Mouse (Mus musculus) gastrocnemius, postnatal 25 days (tissue): ENCODE results near the gene G6pc. TPM values are rescaled to one million over a fixed set of nuclear protein-coding genes. Genes with fewer than 3 reads are reported as not detected.
"Not testable (repeated sequence)": the region's sequence is repeated elsewhere in the genome, so short reads cannot be mapped to it uniquely, and the experiment has no call there.

ENCODE experiments used
- DNase-seq: peaks from one replicate; pipeline ENCODE4 v3.0.0; 2022
- long read RNA-seq, 2 experiments: library from polyadenylated mRNA; stranded (forward); transcript quantifications; one replicate each; pipeline ENCODE4 v2.0.0; 2021
- total RNA-seq, 2 experiments: library from RNA; stranded (reverse); gene quantifications; 1 replicate in 1 of 2; 2 replicates in 1 of 2; pipeline ENCODE4 v1.2.3; 2021

Gene G6pc
- total RNA-seq = not detected
- long read RNA-seq, experiment 1 = 0 reads
- long read RNA-seq, experiment 2 = 0 reads

DNA sequence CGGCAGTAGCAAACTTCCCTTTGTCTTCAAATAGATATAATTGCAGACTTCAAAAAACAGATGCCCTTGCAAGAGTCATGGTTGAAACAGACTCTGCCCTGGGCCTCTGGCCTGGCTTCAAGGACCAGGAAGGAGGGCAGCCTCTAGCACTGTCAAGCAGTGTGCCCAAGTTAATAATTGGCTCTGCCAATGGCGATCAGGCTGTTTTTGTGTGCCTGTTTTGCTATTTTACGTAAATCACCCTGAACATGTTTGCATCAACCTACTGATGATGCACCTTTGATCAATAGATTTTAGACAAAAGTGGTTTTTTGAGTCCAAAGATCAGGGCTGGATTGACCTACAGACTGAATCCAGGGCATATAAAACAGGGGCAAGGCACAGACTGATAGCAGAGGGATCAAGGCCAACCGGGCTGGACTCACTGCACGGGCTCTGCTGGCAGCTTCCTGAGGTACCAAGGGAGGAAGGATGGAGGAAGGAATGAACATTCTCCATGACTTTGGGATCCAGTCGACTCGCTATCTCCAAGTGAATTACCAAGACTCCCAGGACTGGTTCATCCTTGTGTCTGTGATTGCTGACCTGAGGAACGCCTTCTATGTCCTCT, at the start of gene G6pc:
TSS of gene G6pc (plus strand) at position 236 of the 610 bp plus-strand sequence.
- no peak for DNase-seq

DNA sequence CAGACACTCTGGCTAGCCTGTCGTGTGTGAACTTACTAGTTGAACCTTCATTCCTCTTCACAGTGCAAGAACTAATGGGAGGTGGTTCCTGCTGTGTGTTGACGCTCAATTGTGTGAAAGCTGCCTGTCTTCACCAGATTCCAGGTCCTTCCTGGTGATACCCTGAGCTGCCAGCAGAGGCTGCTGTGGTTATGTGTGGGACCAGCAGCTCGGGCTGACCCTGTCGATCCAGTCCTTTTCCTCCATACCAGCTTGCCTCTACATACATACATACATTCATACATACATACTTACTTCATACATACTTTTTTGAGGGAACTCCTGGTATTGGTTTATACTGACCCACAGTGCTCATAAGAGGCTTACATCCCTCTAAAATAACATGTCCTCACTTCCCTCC, 43.8 kb upstream of the G6pc start:
- peak; percentile 40 for DNase-seq

DNA sequence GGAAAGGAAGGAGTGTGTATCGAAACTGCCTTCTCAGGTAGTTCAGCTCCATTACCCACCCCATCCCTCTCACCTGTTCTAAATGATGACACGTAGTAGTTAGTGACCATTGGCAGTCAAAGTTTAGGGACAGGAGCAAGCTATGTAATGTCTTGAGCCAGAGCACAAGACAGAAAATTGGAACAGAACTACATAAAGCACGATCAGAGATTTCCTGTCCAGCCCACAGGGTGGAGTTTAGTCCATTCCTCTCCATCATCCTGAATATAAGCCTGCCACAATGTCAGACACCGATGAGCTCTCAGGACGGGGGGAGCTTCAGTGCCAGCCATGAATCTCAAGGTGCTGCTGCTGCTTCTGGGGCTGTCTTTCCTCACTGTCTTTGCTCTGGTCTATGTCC, 42.6 kb upstream of the G6pc start, which contains the start of gene Aoc2:
TSS of gene Aoc2 (plus strand) at position 301 of the 400 bp plus-strand sequence.
- DNase-seq = no peak

DNA sequence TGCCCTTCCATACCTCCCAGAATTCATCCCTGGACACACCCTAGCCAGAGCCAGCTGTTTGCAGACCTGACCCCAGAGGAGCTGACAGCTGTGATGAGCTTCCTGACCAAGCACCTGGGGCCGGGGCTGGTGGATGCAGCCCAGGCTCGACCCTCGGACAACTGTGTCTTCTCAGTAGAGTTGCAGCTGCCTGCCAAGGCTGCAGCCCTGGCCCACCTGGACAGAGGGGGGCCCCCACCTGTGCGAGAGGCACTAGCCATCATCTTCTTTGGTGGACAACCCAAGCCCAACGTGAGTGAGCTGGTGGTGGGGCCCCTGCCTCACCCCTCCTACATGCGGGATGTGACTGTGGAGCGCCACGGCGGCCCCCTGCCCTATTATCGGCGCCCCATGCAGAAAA, 42.2 kb upstream of the G6pc start:
- DNase-seq = not testable (repeated sequence)

DNA sequence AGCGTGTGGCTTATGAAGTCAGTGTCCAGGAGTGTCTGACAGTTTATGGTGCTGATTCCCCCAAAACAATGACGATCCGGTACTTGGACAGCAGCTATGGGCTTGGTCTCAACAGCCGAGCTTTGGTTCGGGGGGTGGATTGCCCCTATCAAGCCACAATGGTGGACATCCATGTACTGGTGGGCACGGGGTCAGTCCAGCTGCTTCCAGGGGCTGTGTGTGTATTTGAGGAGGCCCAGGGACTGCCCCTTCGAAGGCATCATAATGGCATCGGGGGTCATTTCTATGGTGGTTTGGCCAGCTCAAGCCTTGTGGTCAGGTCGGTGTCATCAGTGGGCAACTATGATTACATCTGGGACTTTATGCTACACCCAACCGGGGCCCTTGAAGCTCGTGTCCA, 41.2 kb upstream of the G6pc start:
- no peak for DNase-seq

DNA sequence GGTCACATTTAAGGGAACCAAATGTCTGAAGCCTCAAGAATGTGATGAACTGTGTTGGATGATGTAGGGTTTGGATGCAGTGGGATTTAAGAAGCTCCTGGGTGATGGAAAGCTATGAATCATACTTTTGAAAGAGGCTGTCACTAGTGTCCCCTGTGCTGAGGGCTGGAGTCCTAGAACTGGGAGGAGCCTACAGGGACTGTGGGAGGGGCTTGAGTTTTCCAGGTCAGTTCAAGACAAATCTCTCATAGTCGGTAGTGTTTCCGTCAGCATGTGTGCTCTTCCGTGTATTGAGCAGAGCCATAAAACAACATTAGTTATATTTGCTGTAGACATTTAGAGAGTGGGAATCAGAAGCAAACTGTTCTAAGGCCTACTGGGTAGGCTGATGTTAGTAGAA, 40.0 kb upstream of the G6pc start:
- DNase-seq = no peak

DNA sequence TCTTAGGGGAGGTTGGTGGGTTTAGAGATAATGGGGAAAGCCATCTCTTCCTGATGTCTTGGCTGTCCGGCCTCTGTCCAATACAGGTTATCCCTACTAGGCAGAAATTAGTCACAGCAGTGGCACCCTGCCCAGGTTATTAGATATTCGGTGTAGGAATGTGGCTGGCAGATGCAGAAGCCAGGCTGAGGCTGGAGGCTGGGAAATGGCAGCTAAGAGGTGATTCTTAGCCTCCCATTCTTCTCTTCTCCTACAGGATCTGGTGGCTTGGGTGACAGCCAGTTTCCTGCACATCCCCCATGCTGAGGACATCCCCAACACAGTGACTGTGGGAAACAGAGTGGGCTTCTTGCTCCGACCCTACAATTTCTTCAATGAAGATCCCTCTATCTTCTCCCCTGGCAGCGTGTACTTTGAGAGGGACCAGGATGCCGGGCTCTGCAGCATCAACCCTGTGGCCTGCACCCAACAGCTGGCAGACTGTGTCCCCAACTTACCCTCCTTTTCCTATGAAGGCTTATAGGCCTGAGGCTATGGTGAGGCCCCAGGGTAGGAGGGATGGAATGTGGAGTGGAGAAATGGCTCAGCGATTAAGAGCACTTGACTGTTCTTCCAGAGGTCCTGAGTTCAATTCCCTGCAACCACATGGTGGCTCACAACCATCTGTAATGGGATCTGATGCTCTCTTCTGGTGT, 38.3 kb upstream of the G6pc start:
- DNase-seq = peak; percentile 30

DNA sequence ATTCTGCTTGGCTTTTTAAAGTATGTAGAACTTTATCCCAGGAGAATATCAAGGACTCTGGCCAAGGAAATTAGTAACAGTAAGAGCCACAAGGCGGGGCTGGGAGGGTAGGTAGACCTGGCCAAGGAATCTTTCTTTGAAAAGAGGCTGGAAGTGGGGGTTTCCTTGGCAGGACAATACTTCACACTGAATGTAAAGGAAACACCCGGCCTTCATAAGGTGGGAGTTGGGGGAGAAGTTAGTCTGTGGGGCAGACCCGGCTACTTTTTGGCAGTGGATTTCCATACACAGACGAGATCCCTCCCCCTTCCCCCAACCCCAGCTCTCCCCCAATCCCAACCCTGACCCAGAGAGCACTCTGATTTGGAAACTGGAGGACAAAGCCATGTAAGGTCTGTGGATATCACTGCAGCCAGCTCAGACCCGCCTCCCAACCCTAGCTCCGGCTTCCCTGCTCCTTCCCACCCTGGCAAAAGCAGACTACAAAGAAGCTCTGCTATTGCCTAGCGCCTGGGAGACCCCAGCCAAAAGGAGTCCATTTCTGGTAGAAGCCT, 36.9 kb upstream of the G6pc start, which contains the start of gene Aoc3:
TSS of gene Aoc3 (plus strand) at position 235 of the 554 bp plus-strand sequence.
- DNase-seq = peak; percentile 60

DNA sequence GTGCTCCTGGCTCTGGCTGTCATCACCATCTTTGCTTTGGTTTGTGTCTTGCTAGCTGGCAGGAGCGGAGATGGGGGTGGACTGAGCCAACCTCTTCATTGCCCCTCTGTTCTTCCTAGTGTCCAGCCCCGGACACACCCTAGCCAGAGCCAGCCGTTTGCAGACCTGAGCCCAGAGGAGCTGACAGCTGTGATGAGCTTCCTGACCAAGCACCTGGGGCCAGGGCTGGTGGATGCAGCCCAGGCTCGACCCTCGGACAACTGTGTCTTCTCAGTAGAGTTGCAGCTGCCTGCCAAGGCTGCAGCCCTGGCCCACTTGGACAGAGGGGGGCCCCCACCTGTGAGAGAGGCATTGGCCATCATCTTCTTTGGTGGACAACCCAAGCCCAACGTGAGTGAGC, 36.4 kb upstream of the G6pc start:
- not testable (repeated sequence) for DNase-seq

DNA sequence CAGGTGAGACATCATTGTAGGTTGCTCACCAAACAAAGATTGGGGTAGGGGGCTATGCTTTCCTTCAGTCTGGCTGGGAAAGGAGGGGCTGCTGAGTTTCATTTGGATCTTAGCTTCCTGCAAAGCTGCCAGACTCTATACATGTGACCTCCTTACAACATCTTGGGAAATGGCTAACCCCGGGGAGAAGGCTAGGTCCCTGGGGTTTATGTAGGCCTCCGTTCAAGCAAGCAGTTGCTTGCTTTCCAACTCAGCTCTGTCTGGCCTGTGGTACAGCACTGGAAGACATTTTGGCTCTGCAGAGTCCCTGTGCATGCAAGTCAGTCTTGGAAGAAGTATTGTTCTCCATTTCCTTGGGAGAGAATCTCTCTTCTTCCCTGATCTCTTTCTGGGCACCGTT, 34.8 kb upstream of the G6pc start:
- no peak for DNase-seq

DNA sequence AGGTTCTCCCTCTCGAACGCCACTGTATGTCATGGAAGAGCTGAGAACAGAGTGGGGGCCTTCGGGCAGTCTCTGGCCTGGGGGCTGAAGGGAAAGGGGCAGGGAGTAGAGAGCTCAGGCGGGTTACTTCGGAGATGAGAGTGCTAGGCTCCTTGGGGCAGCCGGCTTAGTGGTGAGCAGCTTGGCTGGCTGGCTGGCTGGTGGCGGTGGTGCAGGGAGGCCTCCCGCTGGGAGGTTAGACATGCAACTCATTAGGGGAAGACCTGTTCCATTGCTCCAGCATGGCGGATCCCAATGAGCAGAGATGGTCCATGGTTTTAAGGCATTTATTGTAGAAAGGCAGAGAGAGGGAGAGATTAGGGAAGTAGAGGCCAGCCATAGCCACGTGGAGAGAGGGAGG, 33.3 kb upstream of the G6pc start:
- no peak for DNase-seq

DNA sequence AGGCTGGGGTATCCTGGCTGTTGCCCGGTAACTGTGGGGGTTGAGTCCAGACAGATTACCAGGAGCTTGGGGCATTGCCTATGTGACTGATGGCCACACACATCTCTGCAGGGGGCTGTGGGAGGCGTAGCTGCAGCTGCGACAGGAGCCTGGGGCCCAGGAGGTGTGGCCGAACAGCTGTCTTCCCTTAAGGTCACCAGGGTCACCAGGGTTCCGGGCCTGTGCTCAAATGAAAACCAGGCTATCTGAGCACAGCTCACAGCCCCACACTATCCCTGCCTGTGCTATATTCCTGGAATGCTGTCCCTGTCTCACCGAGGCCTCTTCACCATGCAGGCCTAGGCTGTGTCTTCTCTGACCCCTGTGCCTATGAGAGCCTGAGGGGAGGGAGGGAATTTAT, 32.8 kb upstream of the G6pc start:
- no peak for DNase-seq

DNA sequence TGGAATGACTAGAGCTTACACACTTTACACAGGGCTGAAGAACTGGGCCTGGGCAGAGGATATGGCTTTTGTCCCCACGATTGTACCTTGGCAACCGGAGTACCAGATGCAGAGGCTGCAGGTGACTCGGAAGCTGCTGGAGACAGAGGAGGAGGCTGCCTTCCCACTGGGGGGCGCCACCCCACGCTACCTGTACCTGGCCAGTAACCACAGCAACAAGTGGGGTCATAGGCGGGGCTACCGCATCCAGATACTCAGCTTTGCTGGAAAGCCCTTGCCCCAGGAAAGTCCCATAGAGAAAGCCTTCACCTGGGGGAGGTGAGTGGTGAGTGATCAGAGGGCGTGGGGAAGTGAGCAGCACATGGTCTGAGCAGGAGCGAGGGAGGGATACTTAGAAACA, 31.7 kb upstream of the G6pc start:
- DNase-seq = no peak

DNA sequence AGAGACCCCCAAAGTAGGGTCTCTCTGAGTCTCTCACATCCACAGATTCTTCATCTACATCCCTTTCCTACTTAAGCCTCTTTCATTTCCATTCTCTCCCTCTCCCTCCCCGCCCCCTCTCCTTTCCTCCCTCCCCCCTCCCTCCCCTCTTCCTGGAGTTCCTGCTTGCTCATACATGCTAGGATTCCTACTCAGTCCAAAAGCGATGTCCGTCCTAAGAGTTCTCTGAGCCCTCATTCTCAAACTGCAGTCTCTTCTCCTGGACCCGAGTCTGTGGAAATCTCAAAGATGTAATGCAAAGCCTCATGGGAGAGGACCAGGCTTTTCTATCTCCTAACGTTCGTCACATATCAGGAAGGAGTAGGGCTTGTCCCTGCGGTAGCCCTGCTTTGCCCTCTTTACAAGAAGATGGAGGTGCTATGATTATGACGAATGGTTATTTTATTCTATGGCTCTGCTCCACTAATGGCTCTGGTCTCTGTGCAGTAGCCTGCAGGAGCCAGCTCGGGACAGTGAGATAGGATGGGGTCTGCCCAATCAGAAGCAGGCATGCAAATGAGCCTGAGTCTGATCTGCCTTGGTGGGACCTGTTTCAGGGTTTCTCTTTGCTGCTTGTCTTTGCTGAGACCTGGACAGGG, 29.1 kb upstream of the G6pc start:
- DNase-seq = no peak

DNA sequence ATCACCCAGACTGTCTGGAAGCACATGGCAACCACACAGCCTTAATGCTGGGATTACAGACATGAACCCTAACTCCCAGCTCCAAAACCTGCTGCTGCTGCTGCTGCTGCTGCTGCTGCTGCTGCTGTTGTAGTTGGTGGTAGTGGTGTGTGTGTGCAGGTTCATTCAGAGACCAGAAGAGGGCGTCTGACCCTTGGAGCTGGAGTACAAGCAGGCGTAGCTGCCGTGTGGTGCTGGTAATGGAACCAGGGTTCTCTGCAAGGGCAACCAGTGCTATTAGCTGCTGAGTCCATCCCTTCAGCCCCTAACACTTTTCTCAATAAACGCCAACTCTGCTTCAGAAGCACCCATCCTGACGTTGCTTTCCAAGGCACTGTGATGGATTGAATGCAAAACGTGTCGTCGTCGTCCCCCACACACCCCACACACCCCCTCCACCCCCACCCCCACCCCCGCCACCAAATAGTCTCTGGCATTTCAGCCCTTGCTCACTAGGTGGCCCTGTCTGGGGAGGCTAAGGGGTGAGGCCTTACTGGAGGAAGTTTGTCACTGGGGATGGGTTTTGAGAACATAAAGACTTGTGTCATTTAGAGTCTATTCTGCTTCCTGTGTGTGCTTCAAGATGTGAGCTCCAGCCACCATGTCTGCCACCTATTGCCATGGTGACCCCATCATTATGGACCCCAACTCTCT, 20.1 kb upstream of the G6pc start:
- DNase-seq = no peak

DNA sequence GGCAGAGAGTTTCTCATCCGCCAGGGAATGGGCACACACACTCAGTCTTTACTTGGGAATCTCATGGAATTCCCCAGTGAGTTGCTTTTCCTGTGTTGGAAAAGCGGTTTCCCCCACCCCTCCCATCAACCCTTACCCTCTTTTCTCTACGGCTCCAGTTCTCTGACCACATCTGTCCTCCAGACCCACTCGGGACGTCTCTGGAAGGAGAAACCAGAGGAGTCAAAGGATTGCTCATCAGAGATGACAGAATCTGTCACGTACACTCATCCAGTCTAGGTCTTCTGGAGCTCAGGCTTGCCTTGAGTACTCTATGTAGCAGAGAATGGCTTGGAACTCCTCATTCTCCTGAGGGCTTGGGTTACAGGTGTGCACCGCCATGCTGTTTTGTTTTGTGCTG, 18.6 kb upstream of the G6pc start:
- no peak for DNase-seq

DNA sequence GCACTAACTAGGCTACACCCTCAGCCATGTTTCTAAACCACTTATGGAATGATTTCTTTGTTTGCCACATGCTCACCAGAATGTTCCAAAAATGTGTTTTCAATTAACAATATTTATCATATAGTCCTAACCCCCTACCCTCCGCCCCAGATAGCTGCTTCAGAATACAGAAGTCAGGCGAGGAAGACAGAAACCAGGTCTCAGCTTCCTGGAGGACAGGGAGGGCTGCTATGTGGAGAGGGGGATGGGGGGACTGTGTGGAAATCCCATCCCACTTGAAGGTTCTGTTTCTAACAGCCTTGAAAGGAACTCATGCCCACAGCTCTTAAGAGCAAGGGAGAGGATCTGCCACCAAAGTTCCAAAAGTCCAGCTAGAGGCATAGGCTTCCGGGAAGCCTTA, 18.1 kb upstream of the G6pc start:
- no peak for DNase-seq

DNA sequence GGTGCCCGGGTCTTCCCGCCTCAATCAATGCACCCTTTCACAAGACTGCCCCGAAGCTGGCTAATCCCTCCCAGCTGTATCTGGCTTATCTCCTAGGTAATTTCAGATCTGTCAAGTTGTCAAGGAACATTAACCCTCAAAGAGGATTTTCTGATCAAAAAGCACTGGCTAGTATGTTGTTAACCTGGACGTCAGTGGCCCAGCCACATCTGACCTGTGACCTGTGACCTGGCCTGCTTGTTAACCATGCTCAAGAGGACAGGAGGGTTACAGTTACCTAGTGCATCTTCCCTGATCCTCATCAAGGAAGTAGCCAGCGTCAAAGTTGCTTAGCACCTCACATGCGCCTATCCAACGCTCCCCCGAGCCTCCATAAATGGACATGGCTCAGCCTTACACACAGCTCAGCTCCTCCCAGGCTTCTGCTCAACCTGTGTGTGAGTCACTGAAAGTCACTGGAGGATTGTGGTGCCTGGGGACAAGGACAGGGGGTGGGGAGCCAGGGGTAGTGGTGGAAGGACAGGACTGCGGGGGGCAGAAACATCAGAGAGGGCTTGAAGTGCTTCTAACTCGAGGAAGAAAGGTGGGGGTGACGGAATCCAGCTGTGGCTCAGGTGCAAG, 16.2 kb upstream of the G6pc start:
- no peak for DNase-seq

DNA sequence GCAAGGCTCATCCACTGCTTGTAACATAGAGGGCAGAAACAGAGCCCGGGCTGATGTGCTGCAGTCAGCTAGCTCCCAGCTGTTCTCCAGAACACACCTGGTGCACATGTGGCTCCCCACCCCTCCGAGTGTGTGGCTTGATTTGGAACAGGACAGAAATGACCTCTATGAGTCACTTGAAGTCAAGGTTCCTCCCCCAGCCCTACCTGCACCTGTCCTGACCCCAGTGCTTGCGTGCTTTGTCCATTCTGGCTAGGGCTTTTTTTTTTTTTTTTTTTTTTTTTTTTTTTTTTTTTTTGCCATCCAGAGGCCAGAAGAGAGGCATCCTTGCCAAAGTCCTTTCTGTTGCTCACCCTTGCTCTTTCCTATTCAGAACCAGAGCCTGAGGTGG, 15.6 kb upstream of the G6pc start:
- no peak for DNase-seq

DNA sequence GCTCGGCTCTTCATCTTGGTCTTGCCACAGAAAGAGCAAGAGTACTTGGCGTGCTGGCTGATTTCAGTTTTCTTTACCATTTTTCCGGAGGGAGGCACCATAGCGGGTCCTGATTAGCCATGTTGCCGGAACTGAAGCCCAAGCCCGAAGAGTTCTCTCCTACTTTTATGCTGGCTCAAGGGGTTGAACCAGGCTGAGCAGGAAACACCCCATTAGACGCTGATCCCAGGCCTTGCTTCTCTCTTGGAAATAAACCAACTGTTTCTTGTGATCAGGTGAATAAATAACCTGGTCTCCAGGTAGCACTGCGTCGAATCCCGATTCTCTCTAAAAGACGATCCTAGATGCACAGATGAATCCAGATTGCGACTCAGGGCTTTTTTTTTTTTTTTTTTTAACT, 13.9 kb upstream of the G6pc start:
- DNase-seq = no peak

DNA sequence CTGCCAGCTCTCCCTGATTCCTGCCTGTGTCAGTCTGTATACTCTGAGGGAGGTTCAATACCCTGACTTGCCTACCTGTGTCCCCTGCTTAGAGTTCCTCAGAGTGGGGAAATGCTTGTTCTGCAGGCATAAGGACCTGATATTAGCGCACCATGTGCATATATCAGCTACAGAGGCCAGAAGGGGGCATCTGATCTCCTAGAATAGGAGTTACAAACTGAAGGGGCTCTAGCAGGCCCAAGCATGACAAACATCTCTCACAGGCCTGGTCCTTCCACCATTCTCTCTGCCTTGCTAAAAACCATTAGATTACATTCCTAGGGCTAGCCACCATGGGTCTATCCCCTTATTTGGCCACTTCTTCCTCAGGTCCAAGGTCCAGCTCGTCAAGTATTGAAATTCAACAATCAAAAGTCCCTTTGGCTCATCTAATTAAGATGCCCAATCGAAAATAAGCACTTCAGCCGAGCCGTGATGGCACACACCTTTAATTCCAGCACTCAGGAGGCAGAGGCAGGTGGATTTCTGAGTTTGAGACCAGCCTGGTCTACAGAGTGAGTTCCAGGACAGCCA, 12.8 kb upstream of the G6pc start:
- no peak for DNase-seq

DNA sequence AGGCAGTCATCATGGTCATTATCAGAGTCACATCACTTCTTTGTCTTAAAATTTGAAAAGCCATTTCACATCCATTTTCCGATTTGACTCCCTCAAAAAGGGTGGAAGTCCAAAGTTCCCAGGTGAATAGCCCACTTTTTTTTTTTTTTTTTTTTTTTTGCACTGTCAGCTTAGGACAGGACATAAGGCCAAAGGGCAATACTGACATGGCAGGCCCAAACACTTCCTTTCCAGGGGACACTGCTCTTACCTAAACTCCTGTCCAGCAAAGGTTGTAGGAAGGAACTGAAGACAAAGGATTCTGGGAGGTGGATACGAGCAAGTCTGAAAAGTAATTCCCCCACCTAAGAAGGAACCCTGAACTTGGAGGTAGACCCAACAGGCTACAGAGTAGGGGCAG, 11.4 kb upstream of the G6pc start:
- no peak for DNase-seq
